Mouse (Mus musculus): ENCODE measurements at regions not wholly inside any gene's neighbourhood (a gene's known extent, or its start where the extent isn't known, plus 50 kb on each side); places are given as distances from the start of the nearest gene placed in this dataset.

DNA sequence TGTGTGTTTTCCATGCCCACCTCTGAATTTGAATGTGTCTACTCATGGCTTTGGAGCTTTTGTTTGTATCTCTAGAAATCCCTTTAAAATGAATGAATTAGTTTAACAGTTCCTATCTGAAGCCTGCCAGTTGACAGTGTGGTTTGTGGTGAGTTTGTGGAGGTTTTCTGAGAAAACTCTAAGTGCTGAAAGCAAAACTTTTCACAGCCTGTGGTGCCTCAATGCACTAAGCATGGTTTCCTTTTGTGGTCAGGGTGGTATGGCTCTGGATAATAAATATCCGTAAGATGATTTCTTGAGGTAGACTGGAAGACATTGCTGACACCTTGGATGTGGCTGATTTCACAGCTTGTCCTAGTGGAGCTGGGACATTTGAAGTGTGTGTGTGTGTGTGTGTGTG lies 276.5 kb upstream of the Nr2f2 start:
- no peak for TF ChIP-seq ZNF384 (IDR thresholded peaks at IDR 0.05; ENCODE audit: low read depth, low read length)
- no peak for TF ChIP-seq MAFK (IDR thresholded peaks at IDR 0.05; ENCODE audit: insufficient read depth, low read depth, low read length)
- no peak for TF ChIP-seq CHD2 (IDR thresholded peaks at IDR 0.05; ENCODE audit: low read depth, low read length)
- no peak for TF ChIP-seq ZC3H11A (IDR thresholded peaks at IDR 0.05; ENCODE audit: borderline replicate concordance, low read depth, low read length)
- no peak for TF ChIP-seq HCFC1 (IDR thresholded peaks at IDR 0.05; ENCODE audit: borderline replicate concordance, insufficient read depth, low read length)
- in situ Hi-C loops (cut with MboI; ENCODE audit: low sequenced_read_pairs in 2 of 2, unreplicated experiment in 2 of 2): no loop called here

DNA sequence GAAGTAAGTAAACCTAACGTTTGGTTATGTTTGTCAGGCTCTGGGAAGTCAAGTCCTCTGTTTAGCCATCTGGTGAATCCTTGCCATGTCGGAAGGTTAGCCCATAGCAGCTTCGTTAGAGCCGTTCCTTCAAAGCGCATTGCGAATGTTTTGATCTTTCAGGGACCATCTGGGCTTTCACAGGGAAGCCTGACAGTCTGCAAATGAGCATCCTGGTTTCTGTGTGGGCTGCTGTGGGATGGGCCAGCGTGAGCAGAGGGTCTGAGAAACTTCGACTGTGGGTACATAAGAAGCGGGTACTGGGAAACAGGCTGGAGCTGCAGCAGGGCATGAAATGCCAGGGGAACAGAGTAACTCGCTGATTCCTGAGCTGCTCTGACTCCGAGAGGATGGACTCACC lies 274.7 kb upstream of the Nr2f2 start:
- in situ Hi-C loops (cut with MboI; ENCODE audit: low sequenced_read_pairs in 2 of 2, unreplicated experiment in 2 of 2): no loop called here
- Histone ChIP-seq H3K9me3 (ENCODE audit: control insufficient read depth, insufficient read depth, low read depth, low read length) (no peaks in the 10 kb centered on the region), H3K9ac (ENCODE audit: insufficient read depth, low read depth, low read length, poor library complexity, severe bottlenecking) (no peak overlapping the region), H3K36me3 (ENCODE audit: control insufficient read depth, insufficient read depth, low read length, poor library complexity, severe bottlenecking) (no peaks in the 10 kb centered on the region), H3K4me3 (ENCODE audit: insufficient read depth in 1 of 2, low read depth in 1 of 2, low read length in 2 of 2, poor library complexity in 1 of 2, severe bottlenecking in 1 of 2) (no peak overlapping the region), H3K4me1 (ENCODE audit: control insufficient read depth in 2 of 2, insufficient read depth in 2 of 2, low read length in 2 of 2, poor library complexity in 1 of 2) (no peaks in the 10 kb centered on the region), H3K27ac (ENCODE audit: insufficient read depth, low read depth, low read length, poor library complexity, severe bottlenecking) (no peak overlapping the region)
- DNase-seq (ENCODE audit: low read depth, low spot score): no peak
- TF ChIP-seq ZC3H11A (IDR thresholded peaks at IDR 0.05; ENCODE audit: borderline replicate concordance, low read depth, low read length): no peak
- TF ChIP-seq HCFC1 (IDR thresholded peaks at IDR 0.05; ENCODE audit: borderline replicate concordance, insufficient read depth, low read length): no peak
- no peak for TF ChIP-seq CHD2 (IDR thresholded peaks at IDR 0.05; ENCODE audit: low read depth, low read length)
- TF ChIP-seq MAFK (IDR thresholded peaks at IDR 0.05; ENCODE audit: insufficient read depth, low read depth, low read length): no peak
- no peak for TF ChIP-seq ZNF384 (IDR thresholded peaks at IDR 0.05; ENCODE audit: low read depth, low read length)

More for the DNA sequence above, 276.5 kb upstream of the Nr2f2 start:
- no peaks in the 10 kb centered on the region for H3K9me3 ChIP-seq (ENCODE audit: control insufficient read depth, insufficient read depth, low read depth, low read length)
- H3K4me3 ChIP-seq (ENCODE audit: insufficient read depth in 1 of 2, low read depth in 1 of 2, low read length in 2 of 2, poor library complexity in 1 of 2, severe bottlenecking in 1 of 2): no peak overlapping the region
- H3K9ac ChIP-seq (ENCODE audit: insufficient read depth, low read depth, low read length, poor library complexity, severe bottlenecking): no peak overlapping the region
- no peak for DNase-seq (ENCODE audit: low read depth, low spot score)
- no peak overlapping the region for H3K27ac ChIP-seq (ENCODE audit: insufficient read depth, low read depth, low read length, poor library complexity, severe bottlenecking)
- no peaks in the 10 kb centered on the region for H3K4me1 ChIP-seq (ENCODE audit: control insufficient read depth in 2 of 2, insufficient read depth in 2 of 2, low read length in 2 of 2, poor library complexity in 1 of 2)
- H3K36me3 ChIP-seq (ENCODE audit: control insufficient read depth, insufficient read depth, low read length, poor library complexity, severe bottlenecking): no peaks in the 10 kb centered on the region

DNA sequence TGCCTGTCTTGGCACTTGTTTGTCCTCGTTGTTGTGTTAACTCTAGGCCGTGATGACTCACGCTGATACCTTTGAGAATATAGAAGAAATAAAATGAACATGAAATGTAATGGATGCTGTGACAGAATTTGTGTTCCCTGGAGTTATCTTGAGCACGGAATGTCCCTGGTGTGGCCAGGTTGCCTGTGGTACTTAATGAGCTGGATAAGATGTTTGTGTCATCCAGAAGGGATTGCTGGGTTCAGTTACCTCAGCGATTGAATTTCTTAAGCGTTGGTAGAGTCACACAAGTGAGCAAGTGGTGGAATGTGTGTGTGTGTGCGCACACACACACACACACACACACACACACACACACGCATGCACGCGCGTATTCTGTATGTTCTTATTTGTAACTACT lies 274.0 kb upstream of the Nr2f2 start:
- Histone ChIP-seq H3K36me3 (ENCODE audit: control insufficient read depth, insufficient read depth, low read length, poor library complexity, severe bottlenecking) (no peaks in the 10 kb centered on the region), H3K9ac (ENCODE audit: insufficient read depth, low read depth, low read length, poor library complexity, severe bottlenecking) (no peak overlapping the region), H3K4me3 (ENCODE audit: insufficient read depth in 1 of 2, low read depth in 1 of 2, low read length in 2 of 2, poor library complexity in 1 of 2, severe bottlenecking in 1 of 2) (no peak overlapping the region), H3K9me3 (ENCODE audit: control insufficient read depth, insufficient read depth, low read depth, low read length) (no peaks in the 10 kb centered on the region), H3K27ac (ENCODE audit: insufficient read depth, low read depth, low read length, poor library complexity, severe bottlenecking) (no peak overlapping the region), H3K4me1 (ENCODE audit: control insufficient read depth in 2 of 2, insufficient read depth in 2 of 2, low read length in 2 of 2, poor library complexity in 1 of 2) (no peaks in the 10 kb centered on the region)
- no peak for TF ChIP-seq ZC3H11A (IDR thresholded peaks at IDR 0.05; ENCODE audit: borderline replicate concordance, low read depth, low read length)
- no peak for TF ChIP-seq HCFC1 (IDR thresholded peaks at IDR 0.05; ENCODE audit: borderline replicate concordance, insufficient read depth, low read length)
- TF ChIP-seq ZNF384 (IDR thresholded peaks at IDR 0.05; ENCODE audit: low read depth, low read length): no peak
- no peak for TF ChIP-seq MAFK (IDR thresholded peaks at IDR 0.05; ENCODE audit: insufficient read depth, low read depth, low read length)
- TF ChIP-seq CHD2 (IDR thresholded peaks at IDR 0.05; ENCODE audit: low read depth, low read length): no peak
- no peak for DNase-seq (ENCODE audit: low read depth, low spot score)
- in situ Hi-C loops (cut with MboI; ENCODE audit: low sequenced_read_pairs in 2 of 2, unreplicated experiment in 2 of 2): no loop called here

DNA sequence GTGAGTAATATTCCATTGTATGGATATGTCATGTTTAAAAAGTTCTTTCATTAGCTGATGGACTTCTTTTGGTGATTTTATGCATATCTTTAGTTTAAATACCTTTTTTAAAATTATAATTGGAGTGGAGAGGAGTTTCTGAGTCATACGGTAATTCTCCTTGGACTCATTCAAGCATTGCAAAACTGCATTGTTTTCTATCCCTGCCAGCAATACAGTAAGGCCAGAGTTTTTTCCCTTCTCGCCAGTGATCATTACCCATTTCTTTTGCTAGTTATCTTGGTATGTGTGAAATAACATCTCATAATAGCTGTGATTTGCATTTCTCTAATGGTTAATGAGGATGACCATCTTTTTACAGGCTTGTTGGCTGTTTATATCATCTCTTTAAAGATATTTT lies 271.6 kb upstream of the Nr2f2 start:
- Histone ChIP-seq H3K9me3 (ENCODE audit: control insufficient read depth, insufficient read depth, low read depth, low read length) (no peaks in the 10 kb centered on the region), H3K4me1 (ENCODE audit: control insufficient read depth in 2 of 2, insufficient read depth in 2 of 2, low read length in 2 of 2, poor library complexity in 1 of 2) (no peaks in the 10 kb centered on the region), H3K27ac (ENCODE audit: insufficient read depth, low read depth, low read length, poor library complexity, severe bottlenecking) (no peak overlapping the region), H3K36me3 (ENCODE audit: control insufficient read depth, insufficient read depth, low read length, poor library complexity, severe bottlenecking) (no peaks in the 10 kb centered on the region), H3K4me3 (ENCODE audit: insufficient read depth in 1 of 2, low read depth in 1 of 2, low read length in 2 of 2, poor library complexity in 1 of 2, severe bottlenecking in 1 of 2) (no peak overlapping the region), H3K9ac (ENCODE audit: insufficient read depth, low read depth, low read length, poor library complexity, severe bottlenecking) (no peak overlapping the region)
- in situ Hi-C loops (cut with MboI; ENCODE audit: low sequenced_read_pairs in 2 of 2, unreplicated experiment in 2 of 2): no loop called here
- DNase-seq (ENCODE audit: low read depth, low spot score): no peak
- TF ChIP-seq HCFC1 (IDR thresholded peaks at IDR 0.05; ENCODE audit: borderline replicate concordance, insufficient read depth, low read length): no peak
- TF ChIP-seq ZC3H11A (IDR thresholded peaks at IDR 0.05; ENCODE audit: borderline replicate concordance, low read depth, low read length): no peak
- no peak for TF ChIP-seq CHD2 (IDR thresholded peaks at IDR 0.05; ENCODE audit: low read depth, low read length)
- TF ChIP-seq ZNF384 (IDR thresholded peaks at IDR 0.05; ENCODE audit: low read depth, low read length): no peak
- TF ChIP-seq MAFK (IDR thresholded peaks at IDR 0.05; ENCODE audit: insufficient read depth, low read depth, low read length): no peak

DNA sequence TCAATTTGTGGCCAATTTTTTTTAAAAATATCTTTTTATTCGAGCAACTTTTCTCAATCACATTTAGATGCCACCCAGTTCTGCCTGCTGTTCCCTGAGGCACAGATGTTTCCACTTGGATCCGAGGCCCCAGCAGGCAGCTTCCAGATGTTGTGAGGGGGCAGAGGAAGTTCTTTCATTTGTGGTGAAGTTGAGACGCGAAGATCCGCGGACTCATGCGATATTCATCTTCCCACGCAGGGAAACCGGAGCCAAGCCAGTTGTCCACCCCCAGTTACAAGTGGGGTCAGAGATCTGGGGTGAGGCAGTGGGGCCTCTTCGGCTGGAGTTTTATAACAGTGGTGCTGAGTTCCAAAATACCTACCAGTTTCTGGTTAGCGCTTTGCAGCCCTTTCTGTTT lies 267.5 kb upstream of the Nr2f2 start:
- TF ChIP-seq ZNF384 (IDR thresholded peaks at IDR 0.05; ENCODE audit: low read depth, low read length) (no peak), HCFC1 (IDR thresholded peaks at IDR 0.05; ENCODE audit: borderline replicate concordance, insufficient read depth, low read length) (no peak)
- no peak for DNase-seq (ENCODE audit: low read depth, low spot score)

More for the DNA sequence above, 267.5 kb upstream of the Nr2f2 start:
- no peak overlapping the region for H3K9ac ChIP-seq (ENCODE audit: insufficient read depth, low read depth, low read length, poor library complexity, severe bottlenecking)
- no peak overlapping the region for H3K4me3 ChIP-seq (ENCODE audit: insufficient read depth in 1 of 2, low read depth in 1 of 2, low read length in 2 of 2, poor library complexity in 1 of 2, severe bottlenecking in 1 of 2)
- no peak overlapping the region for H3K27ac ChIP-seq (ENCODE audit: insufficient read depth, low read depth, low read length, poor library complexity, severe bottlenecking)
- in situ Hi-C loops (cut with MboI; ENCODE audit: low sequenced_read_pairs in 2 of 2, unreplicated experiment in 2 of 2): no loop called here
- H3K4me1 ChIP-seq (ENCODE audit: control insufficient read depth in 2 of 2, insufficient read depth in 2 of 2, low read length in 2 of 2, poor library complexity in 1 of 2): no peaks in the 10 kb centered on the region
- H3K9me3 ChIP-seq (ENCODE audit: control insufficient read depth, insufficient read depth, low read depth, low read length): no peaks in the 10 kb centered on the region
- no peaks in the 10 kb centered on the region for H3K36me3 ChIP-seq (ENCODE audit: control insufficient read depth, insufficient read depth, low read length, poor library complexity, severe bottlenecking)
